Mouse (Mus musculus) ovary, postnatal 14 days (tissue): ENCODE data around the gene Nlrp4f.

Experiments used
- DNase-seq: peaks from one replicate; pipeline ENCODE4 v3.0.0; 2022; ENCODE audit warnings: low spot score

Gene Nlrp4f

DNA sequence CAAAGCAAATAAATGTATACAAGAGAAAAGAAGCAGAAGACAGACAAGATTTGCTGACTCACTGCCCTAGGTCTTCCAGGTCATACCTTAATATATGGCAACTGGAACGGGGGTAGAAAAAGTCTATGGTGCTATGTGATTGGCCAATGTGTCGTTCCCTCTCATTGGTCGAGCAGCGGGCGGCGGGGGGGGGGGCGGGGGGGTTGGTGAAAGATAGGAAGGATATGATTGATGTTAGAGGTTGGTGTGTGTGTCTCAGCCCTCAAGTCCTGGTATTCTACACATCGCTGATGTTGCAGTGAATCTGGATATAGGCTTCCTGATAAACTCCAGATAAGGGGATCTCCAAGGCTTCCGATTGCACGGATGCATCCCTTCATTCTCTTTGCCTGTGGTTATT, at the start of gene Nlrp4f:
Nlrp4f (minus strand) TSS at position 101 of the 400 bp plus-strand sequence.
- no peak for DNase-seq

DNA sequence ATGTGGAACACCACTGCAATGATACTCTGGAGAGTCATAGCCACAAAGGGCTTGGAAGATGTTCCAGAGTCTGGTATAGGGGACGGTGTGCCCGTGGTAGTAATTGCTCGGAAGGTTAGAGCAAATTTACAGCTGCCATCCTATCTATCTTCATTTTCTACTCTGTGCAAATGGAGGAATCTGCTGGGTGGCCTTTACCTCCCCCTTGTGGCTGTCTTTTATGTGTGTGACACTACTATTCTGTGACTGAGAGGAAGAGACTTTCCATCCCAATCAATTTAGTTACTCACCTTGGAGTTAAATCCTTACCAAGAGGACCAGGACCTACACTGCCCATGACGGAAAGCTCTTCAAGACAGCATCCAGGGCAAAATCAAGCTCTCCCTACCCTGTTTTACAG, 37.5 kb upstream of the Nlrp4f start:
- DNase-seq: no peak

DNA sequence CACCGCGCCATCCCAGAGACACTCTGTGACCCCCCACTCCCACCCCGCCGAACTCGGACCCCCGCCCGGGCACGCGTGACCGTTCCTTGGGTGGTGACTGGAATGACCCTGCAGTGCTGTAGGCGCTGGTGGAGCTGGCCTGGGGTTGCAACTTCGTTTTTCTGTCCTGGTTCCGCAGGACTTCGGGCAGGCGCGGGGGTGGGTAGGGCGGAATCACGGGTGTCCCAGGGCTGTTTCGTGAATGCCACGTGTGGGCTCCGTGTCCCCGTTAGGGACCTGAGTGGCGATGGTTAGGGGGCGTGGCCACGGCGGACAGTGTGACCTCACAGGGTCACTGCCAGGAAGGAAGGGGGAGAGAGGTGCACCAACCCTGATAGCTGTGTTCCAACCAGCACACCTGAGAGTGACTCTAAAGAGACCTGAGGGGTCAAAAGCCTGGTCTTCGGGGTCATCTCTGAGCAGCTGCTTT, 36.6 kb upstream of the Nlrp4f start:
- no peak for DNase-seq

DNA sequence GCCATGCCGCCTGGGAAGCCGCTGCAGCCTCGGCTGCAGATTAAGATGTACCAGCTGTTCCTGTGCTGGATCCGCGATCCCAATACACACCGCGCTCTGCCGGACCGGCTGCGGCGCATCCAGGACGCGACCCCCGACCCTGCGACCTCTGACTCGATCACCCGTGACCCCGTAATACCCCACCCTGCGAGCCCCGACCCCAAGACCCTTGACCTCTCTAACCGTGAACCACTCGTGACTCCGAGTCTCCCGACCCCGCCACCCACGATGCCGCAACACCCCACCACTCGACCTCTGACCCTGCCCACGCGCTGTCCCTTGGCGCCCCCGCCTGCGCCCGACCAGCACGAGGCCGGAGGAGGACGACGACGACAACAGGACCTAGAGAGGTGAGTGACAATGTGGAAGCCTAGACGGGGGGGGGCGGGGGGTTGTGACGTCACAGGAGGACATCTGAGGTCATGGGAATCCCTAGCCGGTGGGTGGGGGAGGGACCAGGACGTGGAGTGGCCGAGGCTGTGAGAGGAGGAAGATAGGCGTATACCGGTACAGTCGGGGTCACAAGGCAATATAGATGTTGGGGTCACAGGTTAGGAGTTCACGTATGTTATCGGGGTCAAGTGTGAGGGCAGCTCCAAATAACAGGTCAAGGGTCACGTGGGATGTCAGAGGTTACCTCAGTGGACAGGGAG, 36.0 kb upstream of the Nlrp4f start:
- no peak for DNase-seq

DNA sequence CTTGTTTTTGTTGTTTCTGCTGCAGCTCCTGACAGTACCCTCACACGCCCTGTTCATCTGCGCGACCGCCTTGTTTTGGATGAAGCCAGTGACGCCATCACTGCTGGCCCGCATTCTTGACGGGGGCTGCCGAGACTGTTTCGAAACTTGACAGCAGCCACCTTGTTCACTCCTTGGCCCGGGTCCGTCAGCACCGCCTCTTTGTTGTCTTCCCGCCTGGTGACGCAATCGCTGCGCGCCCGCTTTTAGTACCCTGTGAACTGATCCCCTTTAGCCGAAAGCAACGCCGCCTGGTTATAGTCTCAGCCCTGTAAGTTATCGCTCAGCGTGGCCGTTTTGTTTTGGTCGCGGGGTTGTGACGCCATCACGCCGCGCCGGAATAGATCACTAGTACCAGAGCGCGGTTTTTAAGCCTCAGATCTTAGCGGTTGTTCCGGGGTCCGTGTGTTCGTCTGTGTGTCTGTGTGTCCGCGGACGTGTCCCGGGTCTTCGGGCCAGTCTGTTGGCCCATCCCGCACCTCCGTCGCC, 35.4 kb upstream of the Nlrp4f start:
- DNase-seq: peak; percentile 91

DNA sequence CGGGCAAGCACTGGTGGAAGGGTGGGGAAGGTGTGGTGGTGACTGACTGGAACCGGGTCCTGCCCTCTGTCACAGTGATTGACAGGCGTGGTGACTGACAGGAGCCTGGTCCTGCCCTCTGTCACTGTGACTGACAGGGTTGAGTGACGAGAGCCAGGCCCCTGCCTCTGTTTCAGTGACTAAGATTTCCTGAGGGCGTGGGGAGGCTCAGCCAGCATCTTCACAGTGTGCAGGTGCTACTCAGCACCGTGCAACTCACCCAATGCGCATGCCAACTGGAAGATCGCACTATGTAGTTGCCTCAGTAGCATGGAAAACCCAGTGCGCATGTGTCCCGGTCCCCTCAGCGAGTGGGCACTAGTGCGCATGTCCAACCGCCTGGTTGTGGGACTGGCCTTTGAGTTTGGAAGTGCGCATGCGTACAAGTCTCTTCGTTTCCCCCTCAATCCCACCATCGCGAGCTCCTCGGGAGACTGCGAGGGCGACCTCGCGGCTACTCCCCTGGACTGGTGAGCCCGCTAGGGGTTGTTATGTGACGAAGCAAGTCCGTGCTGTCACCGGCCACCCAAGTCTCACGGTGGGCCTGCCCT, 34.8 kb upstream of the Nlrp4f start:
- peak; percentile 95 for DNase-seq

DNA sequence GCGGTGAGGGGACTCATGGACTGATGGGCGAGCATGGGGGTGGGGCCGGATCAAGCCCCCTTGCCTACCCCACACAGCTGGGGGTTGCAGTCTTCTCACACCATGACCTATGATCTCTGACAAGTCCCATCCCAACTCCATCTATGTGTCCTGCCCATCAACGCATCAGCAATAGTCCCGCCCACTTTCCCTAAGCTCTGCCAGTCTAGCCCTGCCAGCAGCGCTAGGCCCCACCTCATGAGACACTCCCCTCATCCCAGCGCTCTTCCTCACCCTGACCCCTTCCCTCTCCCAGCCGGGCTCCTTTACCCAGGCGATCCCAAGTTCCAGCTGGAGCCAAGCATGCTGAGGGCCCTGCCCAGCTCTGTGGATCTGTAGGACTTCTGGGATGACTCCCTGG, 31.4 kb upstream of the Nlrp4f start:
- no peak for DNase-seq

DNA sequence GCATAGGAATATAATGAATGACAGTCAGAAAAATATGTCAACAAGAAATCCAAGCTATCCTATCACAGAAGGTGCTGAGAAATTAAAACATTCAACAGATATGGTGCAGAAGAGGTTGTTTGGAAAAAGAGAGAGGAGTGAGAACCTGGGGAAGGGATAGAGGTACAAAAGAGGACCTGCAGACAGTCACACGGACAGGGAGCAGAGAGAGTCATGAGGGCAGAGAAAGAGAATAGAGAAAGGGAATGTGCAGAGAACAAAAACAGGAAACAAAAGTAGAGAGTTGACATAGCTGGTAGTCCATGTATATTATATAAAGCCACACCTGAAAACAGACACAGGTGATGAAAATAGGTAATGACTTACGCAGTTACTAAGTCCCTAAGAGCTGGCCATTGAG, 20.9 kb upstream of the Nlrp4f start:
- no peak for DNase-seq

DNA sequence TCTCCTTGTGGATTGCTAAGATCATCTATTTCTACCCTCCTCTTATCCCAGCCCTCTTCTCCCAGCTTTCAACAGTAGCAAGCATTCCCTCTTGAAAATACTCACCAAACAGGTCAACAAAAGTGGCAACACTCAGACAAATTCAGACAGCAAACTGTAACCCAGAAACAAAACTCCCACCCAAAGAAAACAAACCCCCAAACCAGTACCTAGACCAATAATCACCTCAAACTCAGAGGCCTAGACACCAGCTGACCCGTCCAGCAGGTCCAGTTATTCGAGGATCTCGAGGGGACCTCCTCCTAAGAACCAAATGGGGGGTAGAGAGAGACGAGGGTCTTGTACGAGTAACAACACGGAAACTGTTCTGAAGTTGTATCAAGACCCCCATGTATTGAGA, 20.2 kb upstream of the Nlrp4f start:
- DNase-seq: no peak

DNA sequence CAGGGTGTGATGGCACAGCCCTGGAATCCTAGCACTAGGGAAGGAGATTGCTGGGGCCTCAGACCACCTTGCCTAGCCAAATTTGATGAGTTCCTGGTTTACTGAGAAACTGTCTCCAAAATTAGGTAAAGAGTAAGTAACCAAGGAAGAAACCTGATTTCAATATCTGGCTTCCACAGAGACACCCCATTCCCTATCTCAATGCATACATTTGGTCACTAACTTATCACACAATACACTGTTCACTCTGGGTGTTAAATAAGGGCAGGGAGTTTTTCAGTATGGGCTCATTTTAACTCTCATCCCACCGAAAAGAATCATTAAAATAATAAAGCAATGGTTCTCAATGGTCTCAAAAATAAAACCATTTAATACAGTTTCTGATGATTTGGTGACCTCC, 5.1 kb downstream of the Nlrp4f start:
- no peak for DNase-seq

DNA sequence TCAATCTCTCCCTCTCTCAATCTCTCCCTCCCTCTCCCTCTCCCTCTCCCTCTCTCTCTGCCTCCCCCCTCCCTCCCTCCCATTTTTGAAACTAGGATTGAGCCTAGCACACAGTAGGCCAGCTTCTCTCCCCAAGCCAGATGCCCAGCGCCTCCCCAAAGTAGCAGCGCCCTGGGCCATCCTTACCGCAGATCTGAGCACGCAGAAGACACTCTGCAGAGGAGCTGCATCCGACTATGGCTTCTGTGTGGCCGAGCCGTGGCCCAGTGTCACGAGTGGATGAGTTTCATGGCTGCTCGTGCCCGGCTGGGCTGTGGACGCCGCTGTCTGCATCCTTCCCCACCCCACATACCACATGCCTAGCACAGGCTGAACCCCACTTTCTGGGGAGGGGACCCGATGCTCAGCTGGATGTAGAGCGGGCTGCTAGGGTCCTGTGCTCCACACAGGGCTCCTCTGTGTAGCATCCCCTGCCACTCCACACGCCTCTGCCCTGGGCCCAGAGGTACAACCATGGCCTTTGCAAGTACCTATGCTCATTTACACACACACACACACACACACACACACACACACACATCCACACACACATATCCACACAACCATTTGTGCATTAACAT, 29.2 kb downstream of the Nlrp4f start:
- no peak for DNase-seq

DNA sequence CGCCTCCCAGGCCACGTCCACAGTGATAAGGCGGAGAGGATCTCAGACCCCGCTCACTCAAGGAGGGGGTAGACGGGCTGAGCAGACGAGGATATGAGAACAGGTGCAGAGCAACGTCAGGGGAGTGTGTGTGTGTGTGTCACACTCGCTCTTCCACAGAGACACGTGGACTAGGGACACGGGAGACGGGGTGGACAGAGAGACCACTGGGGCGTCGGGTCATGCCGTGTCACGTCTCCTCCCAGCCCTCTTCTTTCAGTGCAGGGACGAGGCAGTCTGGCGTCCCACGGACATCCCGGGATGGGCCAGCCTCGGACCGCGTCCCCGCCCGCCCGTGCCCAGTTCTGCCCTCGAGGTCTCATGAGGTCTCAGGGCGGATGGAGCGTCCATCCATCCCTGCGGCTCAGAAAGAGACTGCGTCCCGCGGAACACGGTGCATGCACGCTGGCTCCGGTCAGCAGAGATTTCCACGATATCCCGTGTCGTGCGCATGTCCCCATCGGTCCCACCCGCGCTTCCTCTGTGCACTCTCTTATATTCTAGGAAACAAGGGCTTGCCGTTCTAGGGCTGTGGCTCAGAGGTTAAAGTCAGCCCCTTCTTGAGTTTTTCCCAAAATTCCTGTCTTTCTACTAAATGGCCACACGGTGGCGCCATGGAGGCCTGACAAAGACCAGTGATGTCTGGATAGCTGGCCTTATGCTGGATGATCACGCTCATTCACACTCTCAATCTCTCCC, 29.9 kb downstream of the Nlrp4f start:
- DNase-seq: peak; percentile 3

DNA sequence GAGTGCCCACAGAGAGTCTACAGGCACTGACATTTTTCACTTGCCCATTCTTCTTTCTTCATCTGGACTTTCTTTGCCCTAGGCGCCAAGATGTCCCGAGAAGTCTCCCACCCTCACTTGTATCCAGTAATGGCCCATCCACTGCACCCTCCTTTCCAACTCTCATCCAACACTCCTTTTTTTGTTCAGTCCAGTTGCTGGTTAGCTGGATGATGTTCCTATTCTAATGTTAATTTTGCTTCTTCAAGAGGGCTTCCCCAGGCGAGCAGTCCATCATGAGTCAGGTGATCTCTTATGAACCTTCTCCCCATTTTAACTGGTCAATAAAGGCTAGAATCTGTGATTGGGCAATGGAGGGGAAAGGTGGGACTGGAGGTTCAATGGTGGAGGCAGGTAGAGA, 31.7 kb downstream of the Nlrp4f start:
- no peak for DNase-seq

DNA sequence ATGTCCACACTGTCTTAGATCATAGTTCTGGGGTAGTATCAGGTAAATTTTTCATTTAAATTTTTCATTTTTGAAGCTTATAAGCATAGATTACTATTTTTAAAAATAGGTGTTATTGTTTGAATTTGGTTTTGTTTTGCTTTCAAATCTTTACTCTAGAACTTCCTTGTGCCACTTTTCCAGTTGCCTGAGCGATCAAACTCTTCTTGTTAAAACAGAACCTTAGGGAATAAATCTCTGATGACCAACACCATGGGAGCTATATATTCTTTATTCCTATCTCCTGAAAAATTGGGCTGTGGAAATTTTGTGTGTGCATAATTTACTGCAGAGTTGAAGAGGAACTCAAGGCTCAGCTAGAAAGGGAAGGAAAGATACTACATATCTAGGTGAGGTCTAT, 55.8 kb downstream of the Nlrp4f start, which contains the start of gene Olfr466:
Olfr466 (plus strand) TSS at position 301 of the 400 bp plus-strand sequence.
- DNase-seq: no peak

DNA sequence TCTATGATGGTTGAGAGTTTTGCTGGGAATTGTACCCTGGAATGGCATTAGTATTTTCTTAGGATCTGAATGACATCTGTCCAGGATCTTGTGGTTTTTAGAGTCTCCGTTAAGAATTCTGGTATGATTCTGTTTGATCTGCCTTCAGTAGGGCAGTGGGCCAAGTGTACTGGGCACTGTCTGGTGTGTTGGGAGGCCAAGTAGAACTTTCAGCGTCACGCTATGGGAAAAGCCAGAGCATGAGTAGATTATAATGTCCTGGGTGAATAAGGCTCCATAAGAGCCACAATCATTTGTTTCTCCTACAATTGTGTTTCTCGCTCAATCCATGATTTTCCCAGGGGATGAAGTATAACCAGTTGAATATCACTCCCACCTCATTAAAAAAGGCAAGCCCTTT, 68.0 kb downstream of the Nlrp4f start, which contains the start of gene Olfr465-ps1:
Olfr465-ps1 (plus strand) TSS at position 301 of the 400 bp plus-strand sequence.
- DNase-seq: no peak
